Mouse (Mus musculus) myocyte (in vitro differentiated cells): ENCODE data around the gene Zfp14. TPM values are rescaled to one million over a fixed set of nuclear protein-coding genes. Genes with fewer than 3 reads are reported as not detected.
A peak's percentile ranks its signal among the peaks of the same experiment; 100 is the strongest.

ENCODE experiments used
- H3K27me3 ChIP-seq: one replicate; pipeline ENCODE4 v1.6.1; 2011; ENCODE audit not compliant: control insufficient read depth, insufficient read depth, insufficient read length
- H3K36me3 ChIP-seq: one replicate; pipeline ENCODE4 v1.6.1; 2011; ENCODE audit not compliant: control insufficient read depth, insufficient read depth
- H3K4me2 ChIP-seq: one replicate; pipeline ENCODE4 v1.6.1; 2011; ENCODE audit warnings: low read depth, control low read depth
- H3K4me3 ChIP-seq: one replicate; pipeline ENCODE4 v1.5.1; 2011; ENCODE audit warnings: mild to moderate bottlenecking, control low read depth, moderate library complexity
- H3K79me2 ChIP-seq: one replicate; pipeline ENCODE4 v1.6.1; 2011; ENCODE audit not compliant: control insufficient read depth, insufficient read depth
- H3ac ChIP-seq: one replicate; pipeline ENCODE4 v1.6.1; 2011; ENCODE audit not compliant: control insufficient read depth, insufficient read length
- CEBPB ChIP-seq: IDR thresholded peaks from 2 replicates; pipeline ENCODE4 v1.6.1; 2011; ENCODE audit warnings: mild to moderate bottlenecking, moderate library complexity; ENCODE audit not compliant: poor library complexity, insufficient read depth, severe bottlenecking
- E2F4 ChIP-seq: IDR thresholded peaks from one replicate; pipeline ENCODE4 v1.6.1; 2011; ENCODE audit warnings: mild to moderate bottlenecking, control low read depth, moderate library complexity; ENCODE audit not compliant: insufficient read depth
- MAX ChIP-seq: IDR thresholded peaks from one replicate; pipeline ENCODE4 v1.6.1; 2011; ENCODE audit warnings: low read depth, mild to moderate bottlenecking, control low read depth
- MYOD1 ChIP-seq, 3 experiments: IDR thresholded peaks; one replicate each; pipeline ENCODE4 v1.6.1; 2011; ENCODE audit warnings: control low read depth in 2 of 3, low read depth in 2 of 3, mild to moderate bottlenecking in 2 of 3, moderate library complexity in 1 of 3; ENCODE audit not compliant: insufficient read length in 2 of 3, control insufficient read depth in 1 of 3
- MYOG ChIP-seq, 3 experiments: IDR thresholded peaks; one replicate each; pipeline ENCODE4 v1.6.1; 2011; ENCODE audit warnings: control low read depth in 2 of 3, low read depth in 2 of 3, mild to moderate bottlenecking in 2 of 3; ENCODE audit not compliant: insufficient read length in 2 of 3, control insufficient read depth in 1 of 3, insufficient read depth in 1 of 3
- POLR2A ChIP-seq: IDR thresholded peaks from one replicate; pipeline ENCODE4 v1.6.1; 2011; ENCODE audit warnings: low read depth, mild to moderate bottlenecking, control low read depth, moderate library complexity; ENCODE audit not compliant: insufficient read length
- POLR2AphosphoS2 ChIP-seq: IDR thresholded peaks from one replicate; pipeline ENCODE4 v1.6.1; 2011; ENCODE audit warnings: low read depth, control low read depth; ENCODE audit not compliant: insufficient read length
- REST ChIP-seq: IDR thresholded peaks from one replicate; pipeline ENCODE4 v1.6.1; 2011; ENCODE audit warnings: mild to moderate bottlenecking, control low read depth, moderate library complexity; ENCODE audit not compliant: insufficient read depth, insufficient read length
- SRF ChIP-seq: IDR thresholded peaks from one replicate; pipeline ENCODE4 v1.6.1; 2011; ENCODE audit warnings: low read depth; ENCODE audit not compliant: control insufficient read depth, insufficient read length
- TCF12 ChIP-seq: IDR thresholded peaks from one replicate; pipeline ENCODE4 v1.6.1; 2011; ENCODE audit warnings: mild to moderate bottlenecking, control low read depth; ENCODE audit not compliant: poor library complexity, insufficient read depth, severe bottlenecking
- TCF3 ChIP-seq: IDR thresholded peaks from one replicate; pipeline ENCODE4 v1.6.1; 2011; ENCODE audit warnings: low read depth, control low read depth; ENCODE audit not compliant: insufficient read length
- USF1 ChIP-seq: IDR thresholded peaks from one replicate; pipeline ENCODE4 v1.6.1; 2011; ENCODE audit warnings: low read depth, mild to moderate bottlenecking, control low read depth, moderate library complexity
- polyA plus RNA-seq: library from polyadenylated mRNA; unstranded; fragments of >200 nt; fragmentation: generic; extraction: Trizol; gene quantifications from one replicate; pipeline ENCODE4 v1.2.1, GENCODE M21; 2012; ENCODE audit warnings: missing spikeins

Gene Zfp14
- polyA plus RNA-seq, 1 experiment: 0.97 TPM

DNA sequence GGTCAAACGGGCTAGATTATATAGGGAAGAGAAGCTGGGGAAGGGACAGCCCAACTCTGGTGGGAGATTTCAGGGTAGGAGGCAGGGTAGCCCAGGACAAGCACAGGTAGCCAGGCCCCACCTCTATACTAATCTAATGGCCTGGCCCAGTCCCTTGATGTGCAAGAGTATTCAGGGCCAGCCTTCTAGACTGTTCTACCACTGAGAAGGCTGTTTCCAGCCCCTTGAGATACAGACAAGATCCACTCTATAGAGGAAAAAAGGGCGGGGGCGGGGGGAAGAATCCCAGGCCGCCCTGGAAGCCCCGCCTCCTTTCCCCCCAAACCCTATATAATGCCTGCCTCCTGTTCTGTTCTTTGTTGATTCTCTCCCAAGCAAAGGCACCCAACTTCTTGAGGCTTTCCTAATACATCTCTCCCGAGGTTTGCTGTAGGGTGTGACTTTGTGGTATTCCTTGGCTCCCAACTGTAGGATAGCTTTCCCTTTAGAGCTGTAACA is 42.8 kb upstream of the Zfp14 start:
- peak overlapping the region; percentile 67 for H3K4me3 ChIP-seq
- no peak overlapping the region for H3ac ChIP-seq
- H3K27me3 ChIP-seq: no peaks in the 10 kb centered on the region
- H3K79me2 ChIP-seq: peaks cover 47% of the 10 kb centered on the region
- TF ChIP-seq MAX: no peak
- TF ChIP-seq POLR2AphosphoS2: no peak
- no peak for TF ChIP-seq POLR2A
- TF ChIP-seq MYOD1 (IDR thresholded peaks at IDR 0.05; ENCODE audit: control insufficient read depth in 1 of 3, insufficient read length in 2 of 3, low read depth in 2 of 3): no peak
- TF ChIP-seq USF1: no peak
- no peak for TF ChIP-seq TCF12
- TF ChIP-seq CEBPB: no peak
- TF ChIP-seq TCF3: no peak
- no peak for TF ChIP-seq E2F4
- TF ChIP-seq REST: no peak
- no peak for TF ChIP-seq SRF
- no peak for TF ChIP-seq MYOG (IDR thresholded peaks at IDR 0.05; ENCODE audit: control insufficient read depth in 1 of 3, insufficient read depth in 1 of 3, insufficient read length in 2 of 3, low read depth in 2 of 3)
- peak overlapping the region; percentile 98 for H3K4me2 ChIP-seq
- H3K36me3 ChIP-seq: peaks cover 2% of the 10 kb centered on the region

DNA sequence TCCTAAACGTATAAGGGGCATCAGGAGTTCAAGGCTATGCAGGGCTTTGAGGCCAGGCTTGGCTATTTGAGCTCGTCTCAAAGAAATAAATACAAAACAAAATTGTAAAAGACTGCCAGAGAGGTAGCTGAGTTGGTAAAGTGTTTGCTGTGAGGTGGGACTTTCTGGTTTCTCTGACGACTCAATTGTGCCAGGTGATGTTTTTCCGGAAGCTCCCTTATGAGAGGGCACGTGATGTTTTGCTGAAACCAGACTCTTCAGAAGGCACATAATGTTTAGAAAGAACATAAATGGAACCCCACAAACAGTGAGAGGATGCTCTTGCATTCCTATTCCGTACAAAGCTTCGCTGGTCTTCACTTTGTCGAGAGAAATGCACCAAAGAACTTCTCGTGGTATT is 41.5 kb upstream of the Zfp14 start:
- H3K4me3 ChIP-seq: no peak overlapping the region
- H3K27me3 ChIP-seq: no peaks in the 10 kb centered on the region
- H3K79me2 ChIP-seq: peaks cover 38% of the 10 kb centered on the region
- no peak overlapping the region for H3K4me2 ChIP-seq
- H3ac ChIP-seq: no peak overlapping the region
- TF ChIP-seq SRF: no peak
- no peak for TF ChIP-seq CEBPB
- no peak for TF ChIP-seq MYOG (IDR thresholded peaks at IDR 0.05; ENCODE audit: control insufficient read depth in 1 of 3, insufficient read depth in 1 of 3, insufficient read length in 2 of 3, low read depth in 2 of 3)
- TF ChIP-seq POLR2AphosphoS2: no peak
- TF ChIP-seq MYOD1 (IDR thresholded peaks at IDR 0.05; ENCODE audit: control insufficient read depth in 1 of 3, insufficient read length in 2 of 3, low read depth in 2 of 3): no peak
- no peak for TF ChIP-seq REST
- no peak for TF ChIP-seq E2F4
- TF ChIP-seq POLR2A: no peak
- no peak for TF ChIP-seq TCF3
- TF ChIP-seq USF1: no peak
- TF ChIP-seq TCF12: no peak
- TF ChIP-seq MAX: no peak
- H3K36me3 ChIP-seq: no peaks in the 10 kb centered on the region

DNA sequence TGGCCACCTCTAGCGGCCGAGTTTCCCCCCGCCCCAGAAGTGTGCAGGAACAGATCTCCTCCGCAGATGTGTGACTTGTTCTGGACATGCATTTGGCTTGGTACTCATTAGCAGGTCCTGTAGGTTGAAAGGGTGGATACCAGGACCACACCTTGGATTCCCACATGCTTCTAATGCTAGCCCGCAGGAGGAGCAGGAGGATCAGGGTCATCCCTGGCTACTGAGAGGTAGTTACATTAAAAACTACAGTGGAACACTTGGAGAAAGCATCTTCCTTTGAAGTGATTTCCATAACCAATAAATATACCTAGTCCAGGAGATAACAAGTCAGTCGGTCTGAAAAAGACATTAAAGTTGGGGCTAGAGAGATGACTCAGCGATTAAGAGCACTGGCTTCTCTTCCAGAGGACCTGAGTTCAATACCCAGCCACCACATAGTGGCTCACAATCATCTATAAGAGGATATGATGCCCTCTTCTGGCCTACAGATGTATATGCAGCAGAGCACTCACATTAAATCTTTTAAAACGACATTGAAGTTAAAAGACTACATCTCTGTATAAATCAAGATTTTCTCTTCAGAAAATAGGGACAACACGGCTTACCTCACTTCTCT is 39.9 kb upstream of the Zfp14 start:
- peak overlapping the region; percentile 72 for H3K4me3 ChIP-seq
- no peak overlapping the region for H3ac ChIP-seq
- H3K4me2 ChIP-seq: peak overlapping the region; percentile 71
- TF ChIP-seq POLR2AphosphoS2: no peak
- TF ChIP-seq MYOD1 (IDR thresholded peaks at IDR 0.05; ENCODE audit: control insufficient read depth in 1 of 3, insufficient read length in 2 of 3, low read depth in 2 of 3): no peak
- no peak for TF ChIP-seq SRF
- no peak for TF ChIP-seq TCF12
- peaks cover 22% of the 10 kb centered on the region for H3K79me2 ChIP-seq
- H3K36me3 ChIP-seq: no peaks in the 10 kb centered on the region
- H3K27me3 ChIP-seq: no peaks in the 10 kb centered on the region

DNA sequence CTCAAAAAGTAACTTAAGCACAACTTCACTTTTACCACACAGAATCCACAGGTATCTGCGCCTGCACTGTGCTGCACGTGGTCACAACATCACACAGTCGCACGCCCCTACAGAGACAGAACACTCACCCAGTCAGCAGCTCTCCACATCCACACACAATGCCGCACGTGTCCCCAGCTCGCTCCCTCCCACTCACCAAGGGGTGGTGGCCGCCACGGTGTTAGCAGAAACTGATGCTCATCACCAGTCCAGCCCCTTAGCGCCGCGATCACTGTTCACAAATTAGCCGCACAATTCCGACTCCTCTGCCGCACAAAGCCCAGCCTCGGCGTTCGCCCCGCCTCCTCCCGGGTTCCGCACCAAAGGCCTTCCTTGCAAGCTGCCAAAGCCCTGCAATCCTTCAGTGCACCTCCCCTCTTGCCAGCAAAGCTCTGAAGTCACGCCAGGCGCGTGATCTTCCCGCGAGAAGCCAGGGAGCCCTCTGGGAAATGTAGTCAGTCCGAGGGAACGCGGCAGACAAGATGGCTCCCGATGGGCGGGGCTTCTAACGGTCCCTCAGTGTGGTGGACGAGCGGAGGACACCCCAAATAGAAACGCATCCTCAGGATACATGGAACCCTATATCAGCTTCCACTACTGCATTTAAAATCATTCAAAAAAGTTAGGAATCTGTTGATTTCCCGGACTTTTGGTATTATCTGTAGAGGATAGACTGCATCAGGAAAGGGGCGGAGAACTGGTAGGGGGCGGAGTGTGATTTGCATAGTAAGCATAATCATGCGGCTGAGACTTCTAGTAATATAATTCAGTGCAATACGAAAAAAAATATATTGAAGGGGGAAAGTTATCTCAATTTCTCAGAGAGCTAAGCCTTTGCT is 39.2 kb upstream of the Zfp14 start, which contains the start of the genes Gm26920 and Zfp566:
Gm26920 (minus strand) TSS at position 319 of the 878 bp plus-strand sequence.
Zfp566 (minus strand) TSS at position 436 of the 878 bp plus-strand sequence.
- no peaks in the 10 kb centered on the region for H3K36me3 ChIP-seq
- H3K27me3 ChIP-seq: no peaks in the 10 kb centered on the region
- TF ChIP-seq TCF3 (no peak), SRF (no peak), MYOD1 (IDR thresholded peaks at IDR 0.05; ENCODE audit: control insufficient read depth in 1 of 3, insufficient read length in 2 of 3, low read depth in 2 of 3) (no peak), E2F4 (no peak), POLR2AphosphoS2 (peak; percentile 69), MYOG (IDR thresholded peaks at IDR 0.05; ENCODE audit: control insufficient read depth in 1 of 3, insufficient read depth in 1 of 3, insufficient read length in 2 of 3, low read depth in 2 of 3) (peak in 1 of 3 experiments; percentile 27), USF1 (peak; percentile 71), POLR2A (peak; percentile 77), CEBPB (no peak), MAX (peak; percentile 72), TCF12 (no peak), REST (no peak)
- peaks cover 14% of the 10 kb centered on the region for H3K79me2 ChIP-seq
- peak within 1 kb of the TSS; percentile 72 for H3K4me3 ChIP-seq
- peak within 1 kb of the TSS; percentile 80 for H3K4me2 ChIP-seq
- H3ac ChIP-seq: peak within 1 kb of the TSS; percentile 35
